Mouse (Mus musculus): ENCODE measurements around the gene Ipmk.

DNA sequence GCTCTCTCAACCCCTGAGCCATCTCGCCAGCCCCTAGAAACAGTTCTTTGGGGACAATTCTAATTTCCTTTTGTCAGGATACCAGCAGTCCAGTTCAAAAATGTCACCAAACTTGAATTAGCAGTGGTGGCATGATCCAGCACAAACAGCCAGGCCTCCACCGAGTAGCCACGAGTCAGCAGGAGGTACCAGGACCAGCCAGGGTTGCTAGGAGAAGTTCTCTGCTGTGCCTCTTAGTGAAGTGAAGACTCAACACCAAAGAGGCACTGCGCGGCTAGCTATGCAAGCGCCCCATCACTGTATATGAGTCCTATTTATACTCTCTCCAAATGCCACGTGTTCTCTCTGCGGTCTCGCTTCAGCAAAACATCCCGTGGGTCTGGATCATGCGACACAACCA lies 31.5 kb upstream of the Ipmk start:
- TF ChIP-seq CTCF (IDR thresholded peaks at IDR 0.05), result no peak
- no peak for TF ChIP-seq EP300 (IDR thresholded peaks at IDR 0.05)
